Mouse (Mus musculus) hindbrain, embryonic 15.5 days (tissue): ENCODE data around the gene Ccr10. TPM values are rescaled to one million over a fixed set of nuclear protein-coding genes. Genes with fewer than 3 reads are reported as not detected.
"Not testable (repeated sequence)": the region's sequence is repeated elsewhere in the genome, so short reads cannot be mapped to it uniquely, and the experiment has no call there.

Experiments
- ATAC-seq: fragments of 200-750 bp; cut with Nextera tagmentation; 2 replicates; pipeline ENCODE4 v1.8.0; 2017; ENCODE audit warnings: low read depth, moderate number of reproducible peaks, moderate TSS enrichment; ENCODE audit not compliant: low FRiP score
- H3K27ac ChIP-seq: fragments of 300-500 bp; sonication (generic); replicated peaks from 2 replicates; pipeline ENCODE4 v1.5.1; 2015; ENCODE audit warnings: mild to moderate bottlenecking, inconsistent platforms
- H3K27me3 ChIP-seq: fragments of 300-500 bp; sonication (generic); 2 replicates; pipeline ENCODE4 v1.6.1; 2015; ENCODE audit warnings: control low read depth, inconsistent platforms
- H3K36me3 ChIP-seq: fragments of 300-500 bp; sonication (generic); 2 replicates; pipeline ENCODE4 v1.6.1; 2015; ENCODE audit warnings: control low read depth, inconsistent platforms
- H3K4me1 ChIP-seq: fragments of 300-500 bp; sonication (generic); replicated peaks from 2 replicates; pipeline ENCODE4 v1.6.1; 2015; ENCODE audit warnings: control low read depth, inconsistent platforms
- H3K4me2 ChIP-seq: fragments of 300-500 bp; sonication (generic); 2 replicates; pipeline ENCODE4 v1.6.1; 2015; ENCODE audit warnings: moderate library complexity, mild to moderate bottlenecking, inconsistent platforms
- H3K4me3 ChIP-seq: fragments of 300-500 bp; sonication (generic); 2 replicates; pipeline ENCODE4 v1.5.1; 2015; ENCODE audit warnings: mild to moderate bottlenecking, inconsistent platforms
- H3K9ac ChIP-seq: fragments of 300-500 bp; sonication (generic); 2 replicates; pipeline ENCODE4 v1.6.1; 2015; ENCODE audit warnings: inconsistent platforms
- H3K9me3 ChIP-seq: fragments of 300-500 bp; sonication (generic); 2 replicates; pipeline ENCODE4 v1.6.1; 2016; ENCODE audit warnings: control low read depth, inconsistent platforms
- WGBS: fragments of 180-500 bp; shearing (Covaris S2); methylation state at CpG from one replicate; pipeline ENCODE4 v1.1.7; 2015; 5-methylcytosine and 5-hydroxymethylcytosine counted together
- polyA plus RNA-seq: library from polyadenylated mRNA; unstranded; fragments of >200 nt; fragmentation: Nextera tagmentation; extraction: Ambion mirVana; gene quantifications from 2 replicates; pipeline ENCODE4 v1.2.1, GENCODE M21; 2015

The Ccr10 gene
- polyA plus RNA-seq, 1 experiment from 2014 or later, result 0.70 TPM

GRCm38 (mm10) chr11:101168301-101168980 lies 6.8 kb downstream of the Ccr10 start:
- no peak for ATAC-seq
- Histone ChIP-seq H3K4me3 (no peak overlapping the region), H3K9me3 (no peaks in the 10 kb centered on the region), H3K27ac (no peak overlapping the region), H3K27me3 (peaks cover 53% of the 10 kb centered on the region), H3K36me3 (peaks cover 22% of the 10 kb centered on the region), H3K4me2 (peak overlapping the region; percentile 81), H3K4me1 (peaks cover 49% of the 10 kb centered on the region), H3K9ac (no peak overlapping the region)
- WGBS, result 73% methylated on average over 18 of the region's 18 CpGs

GRCm38 (mm10) chr11:101167963-101168300 lies 7.3 kb downstream of the Ccr10 start:
- Histone ChIP-seq H3K27ac (no peak overlapping the region), H3K9me3 (no peaks in the 10 kb centered on the region), H3K4me2 (no peak overlapping the region), H3K9ac (no peak overlapping the region), H3K4me3 (no peak overlapping the region), H3K27me3 (peaks cover 58% of the 10 kb centered on the region), H3K4me1 (peaks cover 44% of the 10 kb centered on the region), H3K36me3 (peaks cover 22% of the 10 kb centered on the region)
- 52% methylated on average over 8 of the region's 8 CpGs for WGBS
- no peak for ATAC-seq

- H3K9ac ChIP-seq, result no peak overlapping the region
- H3K4me2 ChIP-seq, result no peak overlapping the region
- H3K27ac ChIP-seq, result no peak overlapping the region
- H3K36me3 ChIP-seq, result peaks cover 22% of the 10 kb centered on the region
- no peak for ATAC-seq
- peaks cover 62% of the 10 kb centered on the region for H3K27me3 ChIP-seq
- peaks cover 40% of the 10 kb centered on the region for H3K4me1 ChIP-seq
- WGBS, result 64% methylated on average over 19 of the region's 19 CpGs
- H3K4me3 ChIP-seq, result no peak overlapping the region
- no peaks in the 10 kb centered on the region for H3K9me3 ChIP-seq
These were observed 7.9 kb downstream of the Ccr10 start for GRCm38 (mm10) chr11:101167211-101167962.

GRCm38 (mm10) chr11:101166357-101166756 lies 8.9 kb downstream of the Ccr10 start:
- ATAC-seq, result no peak
- Histone ChIP-seq H3K27ac (no peak overlapping the region), H3K4me3 (no peak overlapping the region), H3K9ac (no peak overlapping the region), H3K9me3 (no peaks in the 10 kb centered on the region), H3K27me3 (peaks cover 62% of the 10 kb centered on the region), H3K36me3 (peaks cover 28% of the 10 kb centered on the region), H3K4me2 (no peak overlapping the region), H3K4me1 (peaks cover 31% of the 10 kb centered on the region)
- 60% methylated on average over 14 of the region's 14 CpGs for WGBS

GRCm38 (mm10) chr11:101164677-101165580 lies 10.3 kb downstream of the Ccr10 start:
- Histone ChIP-seq H3K4me3 (no peak overlapping the region), H3K27me3 (peaks cover 62% of the 10 kb centered on the region), H3K9me3 (no peaks in the 10 kb centered on the region), H3K27ac (no peak overlapping the region), H3K36me3 (peaks cover 28% of the 10 kb centered on the region), H3K9ac (no peak overlapping the region), H3K4me2 (peak overlapping the region; percentile 44), H3K4me1 (peaks cover 23% of the 10 kb centered on the region)
- WGBS, result 28% methylated on average over 35 of the region's 35 CpGs
- no peak for ATAC-seq

GRCm38 (mm10) chr11:101164351-101164665 lies 10.9 kb downstream of the Ccr10 start:
- Histone ChIP-seq H3K4me1 (peaks cover 17% of the 10 kb centered on the region), H3K27me3 (peaks cover 59% of the 10 kb centered on the region), H3K9ac (no peak overlapping the region), H3K9me3 (no peaks in the 10 kb centered on the region), H3K27ac (no peak overlapping the region), H3K4me3 (peak overlapping the region; percentile 21), H3K4me2 (peak overlapping the region; percentile 44), H3K36me3 (peaks cover 28% of the 10 kb centered on the region)
- WGBS, result 14% methylated on average over 21 of the region's 21 CpGs
- ATAC-seq, result no peak

GRCm38 (mm10) chr11:101163476-101164350 lies 11.5 kb downstream of the Ccr10 start:
- Histone ChIP-seq H3K9me3 (no peaks in the 10 kb centered on the region), H3K27ac (no peak overlapping the region), H3K27me3 (peaks cover 59% of the 10 kb centered on the region), H3K9ac (no peak overlapping the region), H3K4me3 (peak overlapping the region; percentile 21), H3K4me1 (peaks cover 11% of the 10 kb centered on the region), H3K4me2 (peak overlapping the region; percentile 44), H3K36me3 (peaks cover 28% of the 10 kb centered on the region)
- no peak for ATAC-seq
- 19% methylated on average over 48 of the region's 49 CpGs for WGBS

GRCm38 (mm10) chr11:101162772-101163171 lies 12.5 kb downstream of the Ccr10 start:
- peaks cover 32% of the 10 kb centered on the region for H3K36me3 ChIP-seq
- H3K4me3 ChIP-seq, result no peak overlapping the region
- 41% methylated on average over 5 of the region's 5 CpGs for WGBS
- H3K27ac ChIP-seq, result no peak overlapping the region
- H3K9ac ChIP-seq, result no peak overlapping the region
- no peaks in the 10 kb centered on the region for H3K9me3 ChIP-seq
- H3K4me2 ChIP-seq, result no peak overlapping the region
- no peak; the same call in 1 of the 2 replicates for ATAC-seq
- peaks cover 8% of the 10 kb centered on the region; the same call in 1 of the 2 replicates for H3K4me1 ChIP-seq
- H3K27me3 ChIP-seq, result peaks cover 51% of the 10 kb centered on the region

GRCm38 (mm10) chr11:101162301-101162700 lies 12.9 kb downstream of the Ccr10 start:
- WGBS, result 56% methylated on average over 5 of the region's 5 CpGs
- Histone ChIP-seq H3K4me1 (peaks cover 8% of the 10 kb centered on the region; the same call in 1 of the 2 replicates), H3K27ac (no peak overlapping the region), H3K4me3 (no peak overlapping the region), H3K9ac (no peak overlapping the region), H3K4me2 (no peak overlapping the region), H3K36me3 (peaks cover 27% of the 10 kb centered on the region), H3K9me3 (no peaks in the 10 kb centered on the region), H3K27me3 (peaks cover 46% of the 10 kb centered on the region)
- ATAC-seq, result no peak; the same call in 1 of the 2 replicates

GRCm38 (mm10) chr11:101161551-101161950 lies 13.7 kb downstream of the Ccr10 start:
- H3K27me3 ChIP-seq, result peaks cover 39% of the 10 kb centered on the region
- H3K9me3 ChIP-seq, result no peaks in the 10 kb centered on the region
- H3K36me3 ChIP-seq, result peaks cover 20% of the 10 kb centered on the region; the same call in 1 of the 2 replicates
- 91% methylated on average over 15 of the region's 15 CpGs for WGBS
- no peak overlapping the region for H3K27ac ChIP-seq
- H3K4me3 ChIP-seq, result no peak overlapping the region
- ATAC-seq, result no peak
- no peak overlapping the region for H3K9ac ChIP-seq
- H3K4me2 ChIP-seq, result no peak overlapping the region
- peaks cover 10% of the 10 kb centered on the region for H3K4me1 ChIP-seq

- H3K4me3 ChIP-seq, H3K9ac ChIP-seq, H3K4me2 ChIP-seq, H3K27ac ChIP-seq, H3K9me3 ChIP-seq, ATAC-seq: not testable (repeated sequence)
- WGBS, result 79% methylated on average over 8 of the region's 8 CpGs
- Histone ChIP-seq H3K4me1 (peaks cover 15% of the 10 kb centered on the region), H3K36me3 (0 out of 2 replicates have a peak, but pooled peaks cover 16% of the 10 kb centered on the region), H3K27me3 (peaks cover 34% of the 10 kb centered on the region)
These were observed 14.2 kb downstream of the Ccr10 start for GRCm38 (mm10) chr11:101160981-101161505.
